Mouse (Mus musculus) small intestine, adult 2 months (tissue): ENCODE results near the gene Lef1. TPM values are rescaled to one million over a fixed set of nuclear protein-coding genes. Genes with fewer than 3 reads are reported as not detected.

Source experiments
- H3K27ac ChIP-seq: fragments of 200-500 bp; 2 replicates; pipeline ENCODE4 v1.5.1; 2012; ENCODE audit warnings: low read depth, low read length, control low read depth, inconsistent platforms; ENCODE audit not compliant: insufficient read depth
- H3K27me3 ChIP-seq: fragments of 200-500 bp; 2 replicates; pipeline ENCODE4 v1.6.1; 2012; ENCODE audit warnings: mild to moderate bottlenecking, moderate library complexity, low read length, inconsistent platforms; ENCODE audit not compliant: control insufficient read depth, insufficient read depth
- H3K36me3 ChIP-seq: fragments of 200-500 bp; 2 replicates; pipeline ENCODE4 v1.6.1; 2012; ENCODE audit warnings: mild to moderate bottlenecking, low read length, control low read depth, inconsistent platforms; ENCODE audit not compliant: control insufficient read depth, insufficient read depth
- H3K4me1 ChIP-seq: fragments of 200-500 bp; 2 replicates; pipeline ENCODE4 v1.6.1; 2012; ENCODE audit warnings: low read length, inconsistent platforms, mixed read lengths; ENCODE audit not compliant: control insufficient read depth, insufficient read depth, insufficient read length
- H3K4me3 ChIP-seq: fragments of 200-500 bp; 2 replicates; pipeline ENCODE4 v1.5.1; 2012; ENCODE audit warnings: low read depth, mild to moderate bottlenecking, control low read depth, inconsistent platforms, low read length, moderate library complexity
- CTCF ChIP-seq: fragments of 200-500 bp; IDR thresholded peaks from 2 replicates; pipeline ENCODE4 v1.5.1; 2012; ENCODE audit warnings: low read depth, mild to moderate bottlenecking, control low read depth, inconsistent platforms, low read length, moderate library complexity, mixed read lengths; ENCODE audit not compliant: insufficient replicate concordance, insufficient read length; ENCODE audit errors: extremely low read depth
- POLR2A ChIP-seq: fragments of 200-500 bp; IDR thresholded peaks from 2 replicates; pipeline ENCODE4 v1.6.1; 2012; ENCODE audit warnings: low read depth, mild to moderate bottlenecking, control low read depth, inconsistent platforms, low read length, moderate library complexity
- WGBS: fragments of 180-500 bp; shearing (Covaris S2); methylation state at CpG from one replicate; pipeline ENCODE4 v1.1.7; 2018; 5-methylcytosine and 5-hydroxymethylcytosine counted together
- polyA plus RNA-seq: library from polyadenylated mRNA; depleted of rRNA; stranded (reverse); fragments of >200 nt; gene quantifications from 2 replicates; pipeline ENCODE4 v1.2.3, GENCODE M21; 2012

Lef1 gene
- polyA plus RNA-seq, 1 experiment, result 1.1 TPM

DNA sequence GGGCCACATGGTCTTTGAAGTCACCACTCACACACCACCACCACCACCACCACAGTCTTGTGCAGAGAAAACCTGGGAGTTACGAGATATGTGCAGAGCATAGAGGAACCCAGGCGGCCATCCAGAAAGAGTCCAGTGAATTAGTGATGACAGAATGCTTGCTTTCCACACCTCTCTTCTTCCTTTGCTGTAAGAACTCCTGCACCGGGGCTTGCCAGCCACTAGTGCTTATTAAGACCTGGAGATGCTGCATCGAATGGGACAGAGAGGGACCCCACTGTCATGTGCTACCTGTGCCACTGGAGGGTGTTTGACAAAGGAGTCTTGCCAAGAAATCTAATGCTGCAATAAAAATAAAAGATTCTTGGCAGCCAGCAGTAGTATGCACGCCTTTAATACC is 97.6 kb downstream of the Lef1 start:
- TF ChIP-seq CTCF (no peak), POLR2A (no peak)
- H3K36me3 ChIP-seq, result no peaks in the 10 kb centered on the region
- no peaks in the 10 kb centered on the region for H3K27me3 ChIP-seq
- H3K4me3 ChIP-seq, result no peak overlapping the region
- no peaks in the 10 kb centered on the region for H3K4me1 ChIP-seq
- WGBS, result 48% methylated on average over 5 of the region's 5 CpGs
- no peak overlapping the region for H3K27ac ChIP-seq

- no peak overlapping the region for H3K4me3 ChIP-seq
- no peak for TF ChIP-seq POLR2A
- no peak for TF ChIP-seq CTCF
- no peak overlapping the region for H3K27ac ChIP-seq
- no peaks in the 10 kb centered on the region for H3K27me3 ChIP-seq
- no peaks in the 10 kb centered on the region for H3K36me3 ChIP-seq
- 61% methylated on average over 13 of the region's 13 CpGs for WGBS
- H3K4me1 ChIP-seq, result no peaks in the 10 kb centered on the region
Measured at GRCm38 (mm10) chr3:131208265-131208891, 98.1 kb downstream of the Lef1 start.

DNA sequence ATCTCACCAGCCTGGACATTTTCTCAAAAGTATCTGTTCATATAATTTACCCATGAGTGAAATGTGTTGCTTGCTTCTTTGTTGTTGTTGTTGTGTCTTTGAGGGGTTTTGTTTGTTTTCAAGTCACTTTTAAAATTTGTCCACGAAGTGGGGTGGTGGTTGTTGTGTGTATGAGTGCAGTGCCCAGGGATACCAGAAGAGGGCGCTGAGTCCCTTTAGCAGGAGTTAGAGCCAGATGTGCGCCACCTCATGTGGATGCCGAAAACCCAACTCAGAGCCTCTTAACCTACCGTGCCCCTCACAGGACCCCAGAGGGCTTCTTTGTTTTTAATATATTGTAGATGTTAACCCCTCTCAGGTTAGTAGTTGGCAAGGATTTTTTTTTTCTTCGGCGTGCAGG is 101.9 kb downstream of the Lef1 start:
- TF ChIP-seq POLR2A (no peak), CTCF (peak; percentile 31; the same call in 1 of the 2 replicates)
- Histone ChIP-seq H3K4me3 (no peak overlapping the region), H3K4me1 (no peaks in the 10 kb centered on the region), H3K27ac (no peak overlapping the region), H3K36me3 (no peaks in the 10 kb centered on the region), H3K27me3 (no peaks in the 10 kb centered on the region)
- 86% methylated on average over 7 of the region's 7 CpGs for WGBS

DNA sequence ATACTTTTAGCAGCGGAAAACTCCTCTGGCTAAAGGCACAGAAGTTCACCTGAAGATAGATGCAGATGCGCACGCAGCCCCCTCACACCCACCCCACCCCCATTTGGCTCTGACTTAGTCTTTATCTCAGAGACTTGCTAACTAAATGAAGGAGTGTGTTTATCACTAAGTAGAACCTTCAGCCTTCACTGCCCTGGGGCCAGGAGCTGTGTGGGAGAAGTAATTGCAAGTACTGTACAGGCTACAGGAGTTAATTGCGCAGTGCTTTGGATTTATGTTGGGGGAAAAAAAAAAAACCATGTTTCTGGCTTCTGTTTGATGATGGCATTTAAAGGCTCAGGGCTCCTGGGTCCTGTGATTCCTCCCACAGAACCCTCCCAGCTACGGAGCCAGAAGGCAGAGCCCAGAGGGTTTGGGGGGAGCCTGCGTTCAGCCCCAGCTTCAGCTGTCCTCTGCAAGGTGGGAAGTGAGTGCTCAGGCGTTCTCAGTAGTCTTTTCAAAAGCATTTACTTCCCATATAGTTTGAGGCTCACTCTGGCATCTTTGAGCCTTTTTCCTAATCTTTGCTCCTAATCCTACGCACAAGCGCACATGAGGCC is 103.9 kb downstream of the Lef1 start:
- Histone ChIP-seq H3K27me3 (no peaks in the 10 kb centered on the region), H3K4me1 (no peaks in the 10 kb centered on the region), H3K27ac (no peak overlapping the region), H3K4me3 (no peak overlapping the region), H3K36me3 (no peaks in the 10 kb centered on the region)
- WGBS, result 85% methylated on average over 9 of the region's 9 CpGs
- TF ChIP-seq POLR2A (no peak), CTCF (no peak)

GRCm38 (mm10) chr3:131214841-131215240 is 104.6 kb downstream of the Lef1 start:
- Histone ChIP-seq H3K27me3 (no peaks in the 10 kb centered on the region), H3K4me1 (no peaks in the 10 kb centered on the region), H3K4me3 (no peak overlapping the region), H3K36me3 (no peaks in the 10 kb centered on the region), H3K27ac (no peak overlapping the region)
- WGBS, result 59% methylated on average over 9 of the region's 9 CpGs
- TF ChIP-seq CTCF (peak; percentile 77), POLR2A (no peak)

GRCm38 (mm10) chr3:131218636-131219390 is 108.5 kb downstream of the Lef1 start:
- Histone ChIP-seq H3K27me3 (no peaks in the 10 kb centered on the region), H3K4me1 (no peaks in the 10 kb centered on the region), H3K36me3 (no peaks in the 10 kb centered on the region), H3K4me3 (no peak overlapping the region), H3K27ac (no peak overlapping the region)
- TF ChIP-seq CTCF (no peak), POLR2A (no peak)
- WGBS, result 91% methylated on average over 14 of the region's 14 CpGs

GRCm38 (mm10) chr3:131228083-131228482 is 117.8 kb downstream of the Lef1 start:
- H3K36me3 ChIP-seq, result peaks cover 22% of the 10 kb centered on the region
- H3K27ac ChIP-seq, result no peak overlapping the region
- 76% methylated on average over 6 of the region's 6 CpGs for WGBS
- TF ChIP-seq POLR2A (no peak), CTCF (peak; percentile 38; the same call in 1 of the 2 replicates)
- H3K27me3 ChIP-seq, result no peaks in the 10 kb centered on the region
- H3K4me3 ChIP-seq, result no peak overlapping the region
- no peaks in the 10 kb centered on the region for H3K4me1 ChIP-seq
